Mouse (Mus musculus) central nervous system, embryonic 11.5 days (tissue): ENCODE results near the gene Cdh9. TPM values are rescaled to one million over a fixed set of nuclear protein-coding genes. Genes with fewer than 3 reads are reported as not detected.

Experiments used
- polyA plus RNA-seq: library from polyadenylated mRNA; depleted of rRNA; stranded (reverse); fragments of >200 nt; gene quantifications from 2 replicates; pipeline ENCODE4 v1.2.3, GENCODE M21; 2012; rRNA removed

Cdh9 gene
- polyA plus RNA-seq, result 0.40 and 0.87 TPM in 2 replicates

DNA sequence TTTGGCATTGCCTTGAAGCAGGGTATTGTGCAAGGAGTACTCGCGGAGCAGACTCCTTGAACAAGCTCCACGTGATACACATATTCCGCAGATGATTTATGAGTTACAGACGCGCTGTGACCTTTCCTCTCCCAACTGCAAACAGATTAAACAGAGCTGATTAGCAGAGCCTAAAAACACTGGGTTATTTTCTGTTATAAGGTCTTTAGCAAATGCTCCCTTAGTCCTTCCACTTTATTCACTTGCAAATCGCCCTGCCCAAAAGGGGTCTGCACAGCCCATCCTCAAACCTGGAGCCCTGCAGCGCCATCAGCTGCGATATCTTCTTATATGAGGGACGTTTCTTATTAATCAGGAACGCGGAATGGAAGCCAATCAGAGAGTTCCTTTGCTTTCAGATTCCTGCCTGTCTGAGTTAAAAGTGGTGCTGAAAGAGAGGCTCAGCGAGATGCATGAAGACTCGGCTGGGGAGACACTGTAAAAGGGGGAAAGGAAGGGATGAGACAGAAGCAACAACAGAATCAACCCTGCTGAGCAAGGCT is at the start of gene Cdh9:
Cdh9 (plus strand) TSS at position 287 of the 542 bp plus-strand sequence.

